Mouse (Mus musculus) spleen, postnatal 36 days (tissue): ENCODE data around the gene Cacna1c.

Experiments used
- DNase-seq, 2 experiments: peaks; one replicate each; pipeline ENCODE4 v3.0.0; 2022; ENCODE audit warnings: low spot score in 2 of 2, mixed read lengths in 1 of 2

Gene Cacna1c

DNA sequence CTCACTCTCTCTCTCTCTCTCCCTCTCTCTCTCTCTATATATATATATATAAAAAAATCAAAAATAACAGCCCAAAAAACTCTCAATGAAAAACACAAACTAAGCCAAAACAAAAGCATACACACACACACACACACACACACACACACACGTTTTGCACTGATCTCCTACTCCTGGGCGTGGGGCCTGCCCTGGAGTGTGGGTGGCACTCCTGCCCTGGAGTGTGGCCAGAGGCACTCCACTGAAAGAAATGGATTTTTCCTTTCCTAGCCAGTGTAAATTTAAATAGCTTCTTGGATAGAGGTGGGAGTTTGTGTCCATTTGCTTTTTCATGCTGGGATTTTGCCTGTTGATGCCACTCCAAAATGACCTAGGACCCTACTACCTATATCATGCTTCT, 96.9 kb downstream of the Cacna1c start:
- DNase-seq = no peak

DNA sequence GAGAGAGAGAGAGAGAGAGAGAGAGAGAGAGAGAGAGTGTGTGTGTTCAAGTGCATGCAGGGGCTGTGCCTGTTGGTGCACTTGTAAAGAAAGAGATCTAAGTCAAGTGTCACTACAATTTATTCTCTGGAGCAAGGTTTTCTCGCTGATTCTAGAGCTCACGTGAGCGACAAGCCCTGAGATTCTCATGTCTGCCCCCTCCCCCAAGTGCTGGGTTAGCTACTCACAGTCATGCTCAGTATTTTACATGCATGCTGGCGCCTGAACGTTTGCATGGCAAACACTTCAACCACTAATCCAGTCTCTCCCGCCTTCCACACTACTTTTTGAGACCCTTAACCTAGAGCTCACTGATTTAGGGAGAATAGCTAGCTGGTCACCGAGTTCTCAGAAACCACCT, 99.7 kb downstream of the Cacna1c start:
- no peak for DNase-seq

DNA sequence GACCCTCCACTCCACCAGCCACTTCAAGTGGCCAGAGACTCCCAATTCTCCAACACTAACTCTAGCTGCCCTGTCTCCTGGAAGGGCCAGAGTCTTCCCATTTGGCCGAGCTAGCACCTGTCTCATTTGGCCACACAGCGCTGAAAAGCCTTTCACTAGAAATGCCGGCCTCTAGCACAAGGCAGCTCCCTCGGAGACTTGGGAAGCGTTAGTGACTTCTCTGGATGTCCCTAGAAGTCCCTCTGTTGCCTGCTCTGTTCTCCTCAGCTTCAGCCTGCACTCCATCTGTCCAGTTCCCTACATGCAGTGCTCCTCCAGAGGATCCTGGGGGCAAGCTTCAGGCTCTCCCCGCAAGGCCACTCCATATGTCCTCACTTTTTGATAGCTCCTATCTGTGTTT, 101.1 kb downstream of the Cacna1c start:
- DNase-seq = no peak

DNA sequence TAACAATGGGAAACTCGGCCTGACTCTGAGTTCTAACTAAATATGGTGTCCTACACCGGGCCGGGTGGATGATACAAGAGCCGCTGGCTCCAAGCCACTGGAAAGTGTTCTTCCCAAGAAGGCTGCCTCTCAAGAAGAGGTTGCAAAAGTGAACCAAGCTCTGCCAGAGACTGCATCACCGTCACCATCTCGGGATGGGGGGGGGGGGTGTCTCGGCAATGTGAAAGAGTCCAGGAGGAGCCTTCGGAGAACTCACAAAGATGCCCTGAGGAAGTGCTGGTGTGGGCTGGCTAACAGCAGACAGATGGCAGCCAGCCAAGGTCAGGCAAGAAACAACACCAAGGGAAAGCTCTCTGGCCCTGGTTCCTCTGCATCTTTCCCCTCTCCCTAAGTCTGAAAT, 107.0 kb downstream of the Cacna1c start:
- no peak for DNase-seq

DNA sequence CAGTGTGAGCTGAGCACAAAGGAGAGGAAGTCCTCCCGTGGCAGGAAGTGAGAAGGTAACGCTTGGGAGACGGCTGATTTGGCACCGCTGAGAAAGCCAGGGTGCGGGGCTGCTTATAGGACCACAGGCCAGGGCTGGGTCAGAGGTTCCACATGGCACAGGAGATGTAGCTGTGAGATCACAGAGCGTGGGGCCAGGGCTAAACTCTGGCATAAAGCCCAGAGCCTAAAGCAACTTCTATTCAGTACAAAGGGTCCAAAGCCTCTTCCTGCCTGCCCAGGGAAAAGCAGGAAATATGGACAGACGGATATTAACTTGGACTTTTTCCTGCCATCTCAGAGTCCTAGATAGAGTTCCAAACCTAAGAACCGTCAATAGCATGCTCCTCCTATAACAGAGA, 107.8 kb downstream of the Cacna1c start:
- DNase-seq = no peak

DNA sequence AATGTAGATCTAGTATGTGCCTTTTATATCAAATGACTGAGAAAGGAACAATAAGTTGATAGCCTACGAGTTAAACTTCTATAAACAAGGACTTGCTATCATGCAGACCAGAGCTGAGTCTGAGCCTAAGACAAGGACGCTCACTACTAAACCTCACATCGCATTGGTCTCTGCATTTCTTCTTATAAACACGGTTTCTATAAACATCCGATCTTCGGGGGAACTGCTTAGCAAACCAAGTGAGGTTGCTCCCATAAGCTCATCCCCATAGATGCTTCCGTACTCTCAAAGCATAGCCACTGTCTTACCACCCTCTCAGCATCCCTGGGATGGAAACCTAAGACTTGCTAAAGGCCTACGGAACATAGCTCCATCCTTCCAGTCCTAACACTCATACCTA, 108.3 kb downstream of the Cacna1c start:
- DNase-seq = no peak

DNA sequence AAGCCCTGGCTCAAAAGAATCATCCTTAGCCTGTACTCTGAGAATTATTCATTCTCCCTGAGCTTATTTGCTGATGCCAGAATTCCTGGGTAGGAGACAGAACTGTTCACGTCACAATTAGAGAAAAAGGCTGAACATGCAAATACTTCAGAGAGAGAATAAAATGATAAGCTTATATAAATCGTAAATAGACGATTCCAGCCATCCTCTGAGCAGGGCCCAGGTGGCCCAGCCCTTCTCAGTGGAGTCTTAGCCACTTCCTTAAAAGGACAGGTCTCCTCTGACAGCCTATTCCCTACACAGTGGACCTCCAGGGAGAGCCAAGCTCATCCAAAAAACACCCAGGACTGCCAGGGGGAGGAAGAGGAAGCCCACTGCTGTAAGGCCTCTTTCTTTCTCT, 110.4 kb downstream of the Cacna1c start:
- no peak for DNase-seq

DNA sequence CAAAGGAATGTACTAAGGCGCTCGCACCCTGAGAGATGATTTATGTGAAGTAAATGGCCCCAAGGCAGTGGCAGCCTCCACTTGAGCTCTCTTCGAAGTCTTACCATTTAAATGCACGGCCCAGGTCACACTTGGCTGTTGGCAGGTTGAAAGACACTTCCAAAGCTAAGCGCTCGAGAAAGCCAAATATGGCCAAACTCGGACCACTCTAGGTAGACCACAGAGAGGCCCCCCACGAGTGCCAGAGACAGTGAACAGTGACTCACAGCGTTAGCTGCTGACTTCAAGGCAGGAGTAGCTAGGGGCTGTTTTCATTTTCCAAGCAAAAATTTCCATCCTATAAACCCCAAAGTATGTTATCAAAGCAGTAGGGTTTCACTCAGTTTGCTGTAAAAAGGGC, 111.7 kb downstream of the Cacna1c start:
- DNase-seq = no peak

DNA sequence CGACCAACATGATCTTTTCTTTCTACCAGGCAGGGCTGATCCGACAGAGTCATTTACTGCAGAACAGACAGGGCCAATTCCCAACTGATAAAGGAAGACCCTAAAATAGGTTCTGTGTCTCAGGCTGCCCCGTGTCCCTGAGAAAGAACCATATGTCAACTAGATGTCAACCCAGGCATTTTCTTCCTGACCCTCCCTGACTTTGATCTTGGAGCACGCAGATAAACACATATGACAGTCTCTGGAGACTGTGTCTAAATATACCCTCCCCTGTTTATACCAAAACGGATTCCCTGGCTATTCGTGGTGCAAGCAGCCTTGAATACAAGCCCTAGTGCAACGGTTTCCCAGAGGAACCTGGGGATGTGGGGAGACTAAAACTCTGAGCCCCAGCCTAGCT, 112.7 kb downstream of the Cacna1c start:
- no peak for DNase-seq

DNA sequence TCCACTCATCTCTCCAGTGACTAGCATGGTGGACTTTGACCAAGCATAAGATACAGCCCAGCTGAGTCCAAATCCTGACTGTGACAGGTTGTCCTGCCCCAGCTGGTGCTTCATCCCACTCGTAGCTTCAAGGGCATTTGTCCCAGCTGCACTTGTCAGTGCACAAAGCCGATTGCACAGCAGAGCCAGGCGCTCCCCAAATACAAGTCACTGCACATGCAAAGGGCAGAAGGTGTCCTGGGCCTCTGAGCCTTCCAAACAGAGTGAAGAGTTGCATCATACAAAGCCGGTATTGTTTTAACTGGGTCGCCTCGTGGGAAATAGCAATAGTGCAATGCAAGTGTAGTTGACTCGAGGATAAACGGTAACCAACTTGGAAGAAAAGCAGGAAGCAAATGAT, 113.6 kb downstream of the Cacna1c start:
- DNase-seq = no peak

DNA sequence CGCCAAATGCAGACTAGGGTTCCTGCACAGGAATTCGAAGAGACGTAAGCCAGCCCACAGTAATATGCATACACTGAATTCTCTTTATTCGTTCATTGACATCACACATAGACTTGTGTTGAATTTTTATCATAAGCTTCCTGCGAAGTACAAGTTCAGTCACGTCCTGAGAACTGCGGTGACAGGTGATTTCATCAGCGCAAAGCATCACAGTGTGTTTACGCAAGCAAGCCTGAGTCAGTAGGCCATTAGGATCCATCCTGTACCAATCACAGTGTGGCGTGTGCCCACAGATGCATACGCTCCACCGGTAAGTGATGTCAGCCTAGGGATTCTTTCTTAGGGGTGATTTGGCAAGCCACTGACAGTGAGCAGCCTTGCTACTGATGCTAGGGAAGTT, 114.6 kb downstream of the Cacna1c start:
- no peak for DNase-seq

DNA sequence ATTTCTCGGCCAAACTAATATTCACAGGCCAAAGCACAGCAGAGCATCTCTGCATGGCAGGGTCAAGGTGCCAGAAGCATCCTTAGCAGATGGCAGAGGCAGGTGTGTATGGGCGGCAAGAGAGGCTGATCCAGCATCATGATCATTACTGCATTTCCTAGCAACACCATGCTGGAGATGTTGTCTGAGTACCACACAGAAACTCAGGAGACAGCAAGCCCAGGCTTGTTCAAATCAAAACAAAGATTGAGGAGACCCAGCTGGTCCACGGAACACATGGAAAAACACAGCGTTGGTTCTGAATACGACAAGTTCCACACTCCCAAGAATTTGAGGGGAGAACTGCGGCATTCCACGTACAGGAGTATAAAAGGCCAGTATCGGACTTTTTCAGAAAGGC, 116.6 kb downstream of the Cacna1c start:
- no peak for DNase-seq

DNA sequence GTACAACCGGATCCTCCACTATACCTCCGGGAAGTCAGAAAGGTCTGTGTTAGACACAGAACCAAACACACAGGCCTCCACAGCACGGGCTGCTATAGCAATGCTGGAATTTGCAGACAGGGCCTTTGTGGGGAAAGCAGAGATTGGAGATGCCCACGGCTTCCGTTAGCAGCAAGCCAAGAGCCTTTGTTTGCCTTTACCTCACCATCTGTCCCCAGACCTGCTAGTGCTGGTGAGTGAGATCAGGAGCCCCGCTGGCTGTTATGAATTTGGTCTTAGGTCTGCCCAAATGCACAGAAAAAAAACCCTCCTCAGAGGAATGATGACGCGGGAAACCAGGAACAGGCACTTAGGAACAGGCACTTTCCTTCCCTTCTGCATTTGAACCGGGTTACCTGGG, 117.3 kb downstream of the Cacna1c start:
- no peak for DNase-seq

DNA sequence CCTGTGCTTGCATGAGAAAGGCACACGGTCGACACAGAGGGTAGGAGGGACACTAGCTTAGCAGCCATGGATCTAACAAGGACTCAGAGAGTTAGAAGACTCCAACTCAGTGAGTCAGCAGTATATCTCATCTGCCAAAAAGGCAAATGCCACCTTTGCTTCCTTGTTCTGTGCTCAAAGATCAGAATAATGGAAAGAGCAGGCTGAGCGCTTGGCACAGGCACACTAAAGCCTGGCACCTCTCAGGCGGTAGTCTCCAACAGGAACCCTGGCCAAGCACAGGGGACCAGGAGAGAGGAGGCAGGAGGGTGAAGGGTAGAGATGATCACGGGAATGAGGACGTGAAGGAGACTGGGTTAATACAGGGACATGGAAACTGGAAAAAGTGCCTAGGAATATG, 119.0 kb downstream of the Cacna1c start:
- no peak for DNase-seq

DNA sequence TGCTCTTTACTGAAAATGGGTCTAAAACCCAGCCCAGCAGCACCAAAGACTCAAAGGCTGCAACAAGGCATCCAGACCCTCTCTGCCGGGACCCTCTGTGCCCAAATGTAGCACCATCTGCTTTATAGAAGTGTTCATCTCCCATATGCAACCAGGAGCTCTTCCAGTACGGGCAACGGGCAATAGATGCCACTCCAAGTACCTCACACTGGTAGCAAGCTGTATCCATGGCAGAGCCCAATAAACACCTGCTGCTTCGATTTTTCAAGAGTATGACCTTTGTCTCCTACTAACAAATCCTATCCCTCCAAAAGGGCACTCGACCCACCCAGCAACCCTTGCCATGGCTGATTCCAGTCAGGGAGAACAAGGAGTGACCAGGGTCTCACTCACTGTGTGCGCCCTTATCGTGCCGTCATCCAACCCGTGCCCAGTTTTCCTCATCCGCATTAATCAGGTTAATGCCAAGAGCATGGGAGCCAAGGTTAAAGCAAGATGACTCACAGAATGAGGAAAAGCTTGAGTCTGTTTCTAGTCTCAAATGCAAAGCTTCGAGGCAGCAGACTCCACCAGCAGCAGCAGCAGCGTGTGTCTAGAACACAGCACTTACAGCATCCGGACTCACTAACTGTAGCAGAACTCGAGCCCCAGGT, 122.7 kb downstream of the Cacna1c start:
- no peak for DNase-seq

DNA sequence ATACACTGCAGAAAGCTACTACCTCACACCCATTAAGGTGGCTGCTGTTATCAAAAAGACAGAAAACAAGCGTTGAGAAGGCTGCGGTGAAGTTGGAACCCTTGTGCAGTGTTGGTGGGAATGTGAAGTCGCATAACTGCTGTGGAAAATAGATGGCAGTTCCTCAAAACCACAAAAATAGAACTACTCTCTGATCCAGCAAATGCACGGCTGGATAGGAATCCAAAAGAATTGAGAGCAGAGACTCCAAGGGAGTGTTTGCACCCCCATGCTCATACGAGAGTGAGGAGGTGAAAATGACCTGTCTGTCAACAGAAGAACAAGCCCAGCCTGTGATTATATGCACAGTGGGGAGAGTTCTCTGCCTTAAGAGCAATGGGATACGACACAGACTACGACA, 123.4 kb downstream of the Cacna1c start:
- no peak for DNase-seq

DNA sequence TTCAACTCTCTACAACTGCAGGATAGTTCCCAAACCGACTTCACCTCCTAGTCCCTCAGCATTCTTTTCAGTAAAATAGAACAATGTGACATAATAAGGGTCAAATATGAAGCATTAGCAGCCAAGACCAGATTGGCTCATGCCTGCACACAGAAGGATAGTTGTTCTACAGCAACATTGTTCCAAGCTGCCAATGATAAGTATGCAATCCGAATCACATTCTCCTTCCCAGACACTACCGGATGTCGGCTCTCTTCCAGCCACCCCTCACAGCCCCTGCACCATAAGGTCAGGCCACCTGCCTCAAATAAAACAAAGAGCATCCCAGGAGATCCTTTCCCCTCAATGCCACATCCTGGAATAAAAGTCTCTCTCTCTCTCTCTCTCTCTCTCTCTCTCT, 125.4 kb downstream of the Cacna1c start:
- DNase-seq = no peak

DNA sequence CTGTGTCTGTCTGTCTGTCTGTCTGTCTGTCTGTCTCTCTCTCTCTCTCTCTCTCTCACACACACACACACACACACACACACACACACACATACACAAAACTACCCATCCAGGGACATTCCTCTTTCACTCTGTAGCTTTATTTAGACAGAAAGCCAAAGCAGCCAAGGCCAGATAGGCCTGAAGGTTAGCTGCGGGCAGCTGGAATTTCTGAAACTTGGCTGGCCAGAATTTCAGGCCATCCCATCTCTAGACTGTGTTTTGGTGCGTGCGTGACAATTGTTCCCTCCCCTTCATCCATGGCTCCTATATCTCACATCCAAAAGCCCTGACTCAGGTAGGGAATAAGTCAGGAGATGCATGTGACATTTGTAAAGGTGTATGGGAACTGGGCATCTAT, 125.9 kb downstream of the Cacna1c start:
- DNase-seq = no peak

DNA sequence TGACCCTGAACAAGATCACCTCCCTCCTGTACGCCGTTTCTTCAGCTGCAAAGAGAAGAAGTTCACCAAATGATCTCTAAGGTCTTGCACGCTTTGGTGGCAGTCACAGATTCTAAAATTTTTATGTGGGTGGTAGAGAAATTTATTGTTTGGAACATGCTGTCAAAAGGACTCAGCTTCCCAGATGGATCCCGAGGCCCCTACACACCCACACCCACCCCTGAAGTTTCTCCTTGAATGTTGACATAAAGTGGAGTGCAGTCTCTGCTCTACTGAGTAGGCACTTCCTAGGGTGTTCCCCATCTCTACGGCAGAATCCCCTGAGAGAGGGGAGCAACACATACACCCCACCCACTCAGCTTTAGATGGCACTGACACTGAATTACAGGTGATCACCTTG, 127.1 kb downstream of the Cacna1c start:
- DNase-seq = no peak

DNA sequence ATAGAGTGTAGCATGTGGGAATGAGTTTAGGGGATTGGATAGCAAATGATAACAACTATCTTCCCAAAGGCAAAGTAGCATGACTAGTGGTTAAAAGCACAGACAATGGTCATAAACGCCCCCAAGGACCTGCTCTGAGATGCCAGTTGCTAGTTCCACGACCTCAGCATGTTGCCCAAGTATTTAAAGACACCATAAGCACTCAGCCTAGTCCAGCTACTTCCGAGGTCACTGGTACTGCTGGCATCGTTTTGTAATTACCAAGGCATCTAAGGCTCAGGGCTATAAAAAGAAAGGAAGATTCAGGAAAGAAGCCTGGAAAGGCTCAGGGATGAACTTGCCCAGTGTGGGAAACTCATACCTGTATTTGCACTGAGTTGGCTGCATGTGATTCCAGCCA, 127.6 kb downstream of the Cacna1c start:
- no peak for DNase-seq

DNA sequence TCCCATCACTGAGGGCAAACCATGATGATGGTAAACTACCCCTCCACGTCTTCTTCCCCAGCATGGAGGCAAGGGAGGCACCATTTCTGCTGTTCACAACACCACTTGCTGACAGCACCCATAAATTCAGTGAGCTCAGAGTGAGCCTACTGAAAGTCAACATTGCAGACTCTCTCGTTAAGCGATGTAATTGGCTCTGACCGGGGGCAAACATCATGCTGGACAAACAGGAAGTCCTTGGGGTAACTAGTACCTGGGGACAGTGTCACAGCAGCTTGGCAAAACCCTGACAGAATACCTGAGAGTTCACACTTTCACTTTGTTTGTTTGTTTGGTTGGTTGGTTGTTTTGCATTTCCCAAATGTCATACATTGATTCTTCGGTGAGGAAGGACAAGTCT, 131.3 kb downstream of the Cacna1c start:
- DNase-seq = no peak

DNA sequence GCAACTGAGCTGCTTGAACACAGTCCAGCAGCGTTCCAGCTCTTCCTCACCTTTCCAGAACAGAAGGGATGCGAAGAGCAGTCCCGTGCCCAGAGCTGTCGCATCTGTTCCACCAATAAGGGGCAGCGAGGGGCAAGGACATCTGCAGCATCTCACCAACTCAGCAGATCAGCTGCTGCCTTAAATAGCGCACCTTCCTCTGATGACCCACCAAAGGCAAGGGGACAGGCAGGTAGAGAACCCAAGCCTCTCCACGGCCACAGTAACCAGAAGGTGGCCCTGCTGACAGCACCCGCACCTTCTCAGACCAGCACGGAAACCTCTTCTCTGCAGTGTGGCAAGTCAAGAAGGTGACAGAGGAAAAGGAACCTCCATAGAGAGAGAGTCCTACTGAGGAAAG, 131.8 kb downstream of the Cacna1c start:
- DNase-seq = no peak

DNA sequence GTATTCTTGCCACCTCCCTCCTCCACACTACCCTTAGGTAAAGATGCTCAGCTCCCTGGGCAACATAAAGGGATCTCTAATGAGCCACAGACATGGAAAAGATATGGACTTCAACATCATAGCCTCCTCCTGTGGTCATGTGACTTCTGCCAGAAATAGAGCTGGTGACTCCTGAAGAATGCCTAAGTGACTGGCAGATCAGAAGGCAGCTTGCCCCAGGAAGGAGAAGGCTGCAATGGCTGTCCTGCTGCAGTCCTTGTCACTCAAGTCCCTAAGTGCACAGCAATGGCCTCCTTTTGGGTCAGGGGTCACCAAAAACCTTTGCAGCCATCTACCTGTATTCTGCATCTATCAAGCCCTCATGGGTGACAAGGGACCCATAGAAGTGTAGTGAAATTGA, 133.5 kb downstream of the Cacna1c start:
- DNase-seq = no peak

DNA sequence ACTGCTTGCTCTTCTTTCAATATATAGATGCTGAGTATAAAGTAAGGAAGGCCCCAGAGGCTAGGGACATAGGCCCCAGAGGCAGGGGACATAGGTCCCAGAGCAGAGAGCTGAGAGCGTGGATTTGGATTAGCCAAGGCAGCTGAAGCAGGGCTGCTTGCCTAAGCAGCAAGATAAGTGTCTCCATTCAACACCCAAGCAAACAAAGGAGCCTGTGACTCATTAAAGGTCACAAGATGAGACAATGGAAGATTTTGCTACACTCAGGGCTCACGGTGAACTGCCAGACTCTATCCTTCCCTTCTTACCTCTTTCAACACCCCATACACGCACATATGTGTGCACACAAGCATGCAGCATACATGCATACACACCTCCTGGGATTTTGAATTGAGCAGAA, 137.3 kb downstream of the Cacna1c start:
- no peak for DNase-seq

DNA sequence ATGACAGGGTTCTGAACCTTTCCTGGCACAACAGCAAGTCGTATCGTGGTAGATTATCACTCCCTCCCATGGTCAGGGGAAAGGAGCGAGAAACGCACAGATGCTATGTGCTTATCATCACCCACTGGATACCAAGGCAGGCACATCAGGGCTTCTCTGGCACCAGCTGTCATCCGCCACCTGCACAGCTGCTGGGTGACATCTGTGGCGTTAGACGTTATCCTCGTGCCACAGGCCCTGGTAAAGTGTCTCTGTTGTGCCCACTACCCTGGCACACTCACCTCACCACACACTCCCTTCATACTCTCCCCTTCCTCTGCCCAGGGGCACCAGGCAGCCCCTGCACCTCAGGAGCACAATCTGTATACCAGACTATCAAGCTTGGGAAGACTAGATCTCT, 137.8 kb downstream of the Cacna1c start:
- DNase-seq = no peak
